7 mouse cellular contexts compared by ENCODE assay signal in the genomic region with DNA sequence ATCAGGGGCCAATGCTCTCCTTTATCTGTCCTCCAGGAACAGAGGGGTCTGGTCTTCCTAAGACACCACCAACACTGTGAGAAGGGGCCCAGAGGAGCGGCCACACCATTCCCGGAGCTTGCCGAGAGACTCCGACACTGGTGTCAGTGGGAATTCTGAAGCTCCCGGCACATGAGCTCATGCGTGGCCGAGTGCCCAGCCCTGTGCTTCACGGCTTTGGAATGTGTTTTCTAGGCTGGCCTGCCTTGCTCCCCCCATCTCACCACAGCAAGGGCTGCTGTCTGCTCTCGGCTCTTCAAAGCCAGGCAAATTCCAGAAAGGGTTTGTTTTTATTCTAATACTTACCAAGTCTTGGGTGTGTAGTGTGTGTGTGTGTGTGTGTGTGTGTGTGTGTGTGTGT. TPM values are rescaled to one million over a fixed set of nuclear protein-coding genes. Genes with fewer than 3 reads are reported as not detected.
DNase-seq lines count a peak whose midpoint lies in the region; ATAC-seq and TF ChIP-seq lines count a peak whose summit lies in the region.

No protein-coding gene starts in this region.

- H3K27me3 ChIP-seq in heart, embryonic 11.5 days (ENCODE audit: control insufficient read depth, insufficient read depth, low read length): peaks cover 48% of the 10 kb centered on the region
- H3K27me3 ChIP-seq in lung, embryonic 14.5 days (ENCODE audit: insufficient read depth, low read length): peaks cover 42% of the 10 kb centered on the region

- TF ChIP-seq CTCF in lung, embryonic 14.5 days (IDR thresholded peaks at IDR 0.05; ENCODE audit: low read depth): no peak

- H3K36me3 ChIP-seq in heart, embryonic 11.5 days (ENCODE audit: control insufficient read depth, insufficient read depth, low read length): no peaks in the 10 kb centered on the region
- H3K36me3 ChIP-seq in lung, embryonic 14.5 days (ENCODE audit: insufficient read depth): no peaks in the 10 kb centered on the region

- H3K4me1 ChIP-seq in heart, embryonic 11.5 days (ENCODE audit: control insufficient read depth, insufficient read depth, low read length): peaks cover 16% of the 10 kb centered on the region
- H3K4me1 ChIP-seq in lung, embryonic 14.5 days (ENCODE audit: insufficient read depth): no peaks in the 10 kb centered on the region

- no peak overlapping the region for H3K9ac ChIP-seq in heart, embryonic 11.5 days (ENCODE audit: low read depth, low read length)
- no peak overlapping the region for H3K9ac ChIP-seq in lung, embryonic 14.5 days

- DNase-seq in NIH3T3 (ENCODE audit: low read depth): peak; percentile 92
- peak; percentile 44 to 70 for DNase-seq in adrenal gland, adult 18-20 months (ENCODE audit: low spot score in 2 of 2)
- DNase-seq in lung, embryonic 14.5 days: peak; percentile 68
- peak; percentile 17 for DNase-seq in yolk sac, embryonic 10.5 days (ENCODE audit: low spot score)
- DNase-seq in layer of hippocampus, postnatal 25 days (ENCODE audit: extremely low spot score in 1 of 2, low spot score in 1 of 2): no peak
- DNase-seq in layer of hippocampus, adult 9-11 months: no peak

- no peak overlapping the region for H3K4me3 ChIP-seq in heart, embryonic 11.5 days (ENCODE audit: low read depth, low read length)
- no peak overlapping the region for H3K4me3 ChIP-seq in lung, embryonic 14.5 days (ENCODE audit: low read depth, low read length)

- 46% methylated on average over 9 of the region's 9 CpGs for WGBS in heart, embryonic 11.5 days (ENCODE audit: insufficient replicate concordance)
- WGBS in lung, embryonic 14.5 days: 40% methylated on average over 9 of the region's 9 CpGs

- H3K9me3 ChIP-seq in heart, embryonic 11.5 days (replicated peaks; ENCODE audit: control insufficient read depth, low read length): no peaks in the 10 kb centered on the region
- no peaks in the 10 kb centered on the region for H3K9me3 ChIP-seq in lung, embryonic 14.5 days (ENCODE audit: low read depth, low read length)

- ATAC-seq in heart, embryonic 11.5 days (replicated peaks; ENCODE audit: insufficient number of reproducible peaks, low FRiP score, low TSS enrichment): no peak
- peak; percentile 62 for ATAC-seq in lung, embryonic 14.5 days (ENCODE audit: insufficient read depth)

- peak overlapping the region; percentile 11; the same call in 1 of the 2 replicates for H3K4me2 ChIP-seq in heart, embryonic 11.5 days
- no peak overlapping the region for H3K4me2 ChIP-seq in lung, embryonic 14.5 days

- no peak overlapping the region; the same call in 1 of the 2 replicates for H3K27ac ChIP-seq in heart, embryonic 11.5 days (ENCODE audit: low read depth, low read length)
- no peak overlapping the region for H3K27ac ChIP-seq in lung, embryonic 14.5 days (ENCODE audit: low read depth)

RNA-seq across cellular contexts. Expression of a gene that starts 39.6 kb away (rescaled TPM):
- not detected for total RNA-seq in adrenal gland, adult 18-20 months (2021)
- not detected in 2 replicates for polyA plus RNA-seq in heart, embryonic 11.5 days (2014; fragmentation: Nextera tagmentation; extraction: Ambion mirVana)
- polyA plus RNA-seq in lung, embryonic 14.5 days (2014; fragmentation: Nextera tagmentation; extraction: Ambion mirVana): not detected in 2 replicates
- total RNA-seq in layer of hippocampus, postnatal 25 days (2021): 1 to 10 TPM in 1 of 2 experiments, not detected in 1; 1.6 TPM

Comparison
In these comparisons a context has a peak if more than half of its experiments do, and no peak if none do; other contexts are left out.
1. DNase-seq: peak in NIH3T3 (single experiment), adrenal gland, adult 18-20 months (2 of 2), lung, embryonic 14.5 days (single experiment) and yolk sac, embryonic 10.5 days (single experiment); none in layer of hippocampus, postnatal 25 days (0 of 2) and layer of hippocampus, adult 9-11 months (single experiment).